Mouse (Mus musculus) gastrocnemius, adult 2 months (tissue): ENCODE measurements around the gene Ints6. TPM values are rescaled to one million over a fixed set of nuclear protein-coding genes. Genes with fewer than 3 reads are reported as not detected.

ENCODE experiments used
- DNase-seq: peaks from one replicate; pipeline ENCODE4 v3.0.0; 2022
- H3K27ac ChIP-seq: fragments of 200-600 bp; 2 replicates; pipeline ENCODE4 v1.8.1; 2022; ENCODE audit warnings: mild to moderate bottlenecking
- H3K4me3 ChIP-seq: fragments of 200-600 bp; 2 replicates; pipeline ENCODE4 v1.8.1; 2022; ENCODE audit warnings: mild to moderate bottlenecking, moderate library complexity
- CTCF ChIP-seq: fragments of 200-600 bp; IDR thresholded peaks from 2 replicates; pipeline ENCODE4 v1.8.1; 2022; ENCODE audit warnings: antibody characterized with exemption, mild to moderate bottlenecking, moderate library complexity
- intact Hi-C: fragments of 180-260 bp; cut with DNase I; formaldehyde crosslinking; loops from one replicate; pipeline ENCODE4 v1.15.1; 2025
- total RNA-seq, 2 experiments: library from RNA; stranded (reverse); gene quantifications; 2 replicates each; pipeline ENCODE4 v1.2.3; 2021

The Ints6 gene
- total RNA-seq, 2 experiments from 2014 or later, result 15.9 to 17.6 TPM

DNA sequence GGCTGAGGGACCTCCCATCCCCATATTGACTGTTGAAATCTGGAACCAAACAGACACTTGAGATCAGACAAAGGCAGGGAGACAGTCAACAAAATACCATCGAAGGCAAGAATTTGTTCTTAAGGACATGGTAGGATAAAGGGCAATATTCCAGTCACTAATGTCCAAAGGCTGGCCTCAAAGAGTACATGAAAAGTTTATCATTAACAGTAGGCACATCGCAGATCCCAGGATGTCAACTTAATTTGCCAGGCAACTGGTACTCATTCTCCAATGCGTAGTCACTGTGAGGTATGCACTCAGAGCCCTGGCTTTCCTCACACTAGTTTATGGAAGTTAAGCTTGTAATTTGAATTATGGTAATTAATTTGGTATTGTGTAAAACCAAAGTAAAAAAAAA, 13.3 kb upstream of the Ints6 start:
- intact Hi-C loops, result no loop called here
- no peak overlapping the region for H3K27ac ChIP-seq
- no peak for TF ChIP-seq CTCF
- DNase-seq, result no peak
- H3K4me3 ChIP-seq, result no peak overlapping the region

DNA sequence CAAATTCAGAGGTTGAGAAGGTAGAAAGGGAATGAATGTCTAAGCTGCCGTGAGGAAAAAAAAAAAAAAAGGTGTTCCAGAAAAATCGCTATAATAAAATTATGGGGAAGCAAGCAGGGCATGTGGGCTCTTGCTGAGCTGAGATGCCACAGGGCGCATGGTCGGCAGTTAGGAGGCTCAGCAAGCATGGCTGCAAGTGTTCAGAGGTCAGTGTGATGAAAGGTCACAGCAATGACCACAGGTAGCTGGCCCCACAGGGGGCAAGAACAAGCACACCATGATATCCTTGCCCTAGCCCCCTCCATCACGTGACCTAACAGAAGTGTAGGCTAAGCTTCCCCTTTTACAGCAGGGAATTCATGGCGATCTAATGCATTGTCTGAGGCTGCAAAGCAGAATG, 12.8 kb upstream of the Ints6 start:
- no peak for TF ChIP-seq CTCF
- intact Hi-C loops, result no loop called here
- no peak for DNase-seq
- H3K27ac ChIP-seq, result no peak overlapping the region
- no peak overlapping the region for H3K4me3 ChIP-seq

DNA sequence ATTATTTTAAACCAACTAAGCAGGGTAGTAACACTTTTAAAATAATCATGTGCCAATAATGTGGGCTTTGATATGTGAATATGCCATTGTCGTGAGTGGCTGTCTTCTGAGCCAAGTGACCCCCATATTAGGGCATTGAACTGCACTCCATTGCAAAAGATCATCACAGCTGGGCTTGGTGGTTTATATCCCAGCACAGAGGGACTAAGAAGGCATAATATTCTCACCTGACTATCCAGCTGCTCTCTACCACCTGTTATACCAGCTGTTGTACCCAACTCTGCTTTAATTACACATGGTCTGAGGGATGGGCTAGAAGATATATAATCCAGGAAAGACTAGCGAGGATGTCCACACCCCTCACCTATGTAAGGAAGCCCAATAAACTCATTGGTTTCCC, 4.4 kb upstream of the Ints6 start:
- no peak for TF ChIP-seq CTCF
- Histone ChIP-seq H3K4me3 (no peak overlapping the region), H3K27ac (no peak overlapping the region)
- intact Hi-C loops, result no loop called here
- no peak for DNase-seq

DNA sequence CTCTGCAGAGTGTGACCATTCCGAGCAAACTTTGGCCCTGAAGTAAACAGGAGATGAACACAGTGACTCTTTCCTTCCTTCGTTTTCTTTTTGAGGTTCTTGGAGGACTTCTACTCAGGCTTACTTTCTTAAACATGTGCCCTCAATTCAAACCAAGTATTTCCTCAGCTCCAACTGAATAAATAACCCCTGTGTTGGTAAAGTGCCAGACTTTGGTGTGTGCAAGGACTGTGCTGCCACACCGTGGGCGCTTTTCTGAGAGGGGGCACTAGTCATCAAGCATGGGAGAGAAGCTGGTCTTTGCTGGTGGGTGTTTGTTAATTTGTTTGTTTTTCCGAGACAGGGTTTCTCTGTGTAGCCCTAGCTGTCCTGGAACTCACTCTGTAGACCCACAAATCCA, 3.4 kb upstream of the Ints6 start:
- no peak for DNase-seq
- intact Hi-C loops, result no loop called here
- no peak overlapping the region for H3K27ac ChIP-seq
- H3K4me3 ChIP-seq, result no peak overlapping the region
- TF ChIP-seq CTCF, result no peak

DNA sequence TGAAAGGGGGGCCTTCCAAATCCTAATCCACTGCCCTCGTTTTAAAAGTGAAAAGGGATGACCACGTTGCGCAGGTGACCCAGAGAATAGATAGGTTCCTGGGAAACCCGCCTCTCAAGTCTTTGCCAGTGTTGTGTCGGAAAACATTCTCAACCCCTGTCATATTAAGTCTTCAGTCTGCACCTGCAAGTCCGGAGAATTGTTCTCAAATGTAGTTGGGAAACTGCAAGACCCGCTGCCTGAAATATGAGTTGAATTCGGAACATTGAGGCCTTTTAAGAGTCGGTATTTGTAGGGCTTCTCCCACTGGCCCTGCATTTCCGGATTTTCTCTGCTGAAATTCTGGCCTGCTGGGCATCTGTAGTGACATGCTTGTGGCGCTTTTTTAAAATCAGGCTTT, 974 bp upstream of the Ints6 start:
- peak overlapping the region; percentile 86 for H3K4me3 ChIP-seq
- H3K27ac ChIP-seq, result peak overlapping the region; percentile 98
- TF ChIP-seq CTCF, result no peak
- intact Hi-C loops, result loop anchor here (1.0 to 2.0 kb wide), 2 partner anchors 75 to 175 kb away; partner anchors contain the start of gene Wdfy2
- DNase-seq, result peak; percentile 32

DNA sequence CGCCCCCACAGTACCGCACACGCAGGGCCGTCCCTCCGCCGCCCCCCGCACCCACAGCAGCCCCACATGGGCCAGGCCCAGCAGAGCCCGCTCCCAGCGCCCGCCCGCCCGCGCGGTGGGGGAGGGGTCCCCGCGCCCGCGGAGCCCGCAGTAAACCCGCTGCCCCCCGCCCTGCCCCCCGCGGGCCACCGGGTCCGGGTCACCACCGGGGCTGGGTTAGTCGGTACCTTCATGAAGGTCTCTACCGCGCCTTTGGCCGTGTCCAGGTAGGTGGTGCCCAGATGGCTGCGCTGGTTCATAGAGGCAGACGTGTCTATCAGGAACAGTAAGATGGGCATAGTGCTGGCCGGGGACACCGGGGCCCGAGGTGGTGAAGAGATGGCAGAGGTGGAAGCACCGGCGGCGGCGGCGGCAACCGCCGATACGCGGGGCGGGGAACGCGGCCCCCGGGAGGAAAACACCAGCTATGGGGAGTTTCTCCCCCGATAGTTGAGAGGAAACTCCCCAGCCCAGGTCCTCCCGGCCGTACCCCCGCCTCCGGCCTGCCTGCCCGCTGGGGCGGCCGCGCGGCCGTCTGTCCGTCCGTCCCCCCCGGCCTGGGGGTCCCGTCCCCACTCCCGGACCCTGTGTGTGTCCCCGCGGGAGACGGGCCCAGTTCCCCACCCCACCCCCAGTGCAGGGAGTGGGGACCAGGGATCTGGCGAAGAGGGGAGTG, 491 bp downstream of the Ints6 start:
- Histone ChIP-seq H3K27ac (peak overlapping the region; percentile 98), H3K4me3 (peak overlapping the region; percentile 98)
- intact Hi-C loops, result loop anchor here (1.0 to 2.0 kb wide), 2 partner anchors 77 to 176 kb away; partner anchors contain the start of gene Wdfy2
- peak; percentile 75 for DNase-seq
- TF ChIP-seq CTCF, result no peak

DNA sequence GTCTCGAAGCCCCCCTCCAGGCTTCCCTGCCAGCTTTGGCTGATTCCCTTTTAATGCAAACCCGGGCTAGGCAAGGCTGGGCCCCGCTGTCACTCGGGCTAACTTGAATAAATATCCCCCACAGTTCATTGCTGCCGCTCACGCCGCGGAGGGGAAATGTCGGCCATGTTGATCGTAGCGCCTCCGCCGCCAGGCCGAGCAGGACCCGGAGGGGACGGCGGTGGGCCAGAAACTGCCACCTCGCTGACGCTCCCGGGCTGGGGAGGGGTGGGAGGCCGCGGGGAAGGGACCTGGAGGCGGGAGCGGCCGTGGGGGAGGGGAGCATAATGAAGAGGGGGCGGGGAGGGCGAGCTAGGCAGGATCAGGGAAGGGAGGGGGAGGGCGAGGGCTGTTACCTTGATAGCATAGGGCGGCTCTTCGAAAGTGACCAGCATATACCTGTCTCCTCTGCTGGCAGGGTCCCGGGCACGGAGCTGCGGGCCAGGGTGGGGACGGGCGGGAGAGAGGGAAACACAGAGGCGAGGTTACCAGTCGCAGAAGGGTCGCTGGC, 1.1 kb downstream of the Ints6 start:
- intact Hi-C loops, result loop anchor here (2.0 kb wide), 1 partner anchor 177 kb away; no protein-coding TSS in a partner anchor
- TF ChIP-seq CTCF, result no peak; the same call in 1 of the 2 replicates
- Histone ChIP-seq H3K4me3 (peak overlapping the region; percentile 98), H3K27ac (peak overlapping the region; percentile 98)
- DNase-seq, result peak; percentile 82

DNA sequence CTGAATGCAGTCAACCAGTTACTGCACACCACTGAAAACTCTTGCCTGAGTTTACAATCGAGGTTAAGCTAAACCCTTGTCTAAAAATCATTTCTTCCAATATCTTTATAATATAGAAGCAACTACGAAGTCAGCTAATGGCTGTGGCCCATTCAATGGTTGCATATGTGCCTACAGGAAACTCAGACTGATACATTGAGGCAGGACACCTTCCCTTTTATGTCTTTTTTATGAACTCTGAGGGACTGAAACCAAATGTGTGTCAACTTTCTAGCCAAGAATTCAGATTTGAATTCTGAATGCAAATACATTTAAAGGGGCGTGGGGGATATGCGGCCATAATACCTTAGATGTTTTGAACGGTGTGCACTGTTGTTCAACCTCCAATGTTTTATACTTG, 2.3 kb downstream of the Ints6 start:
- no peak for TF ChIP-seq CTCF
- DNase-seq, result no peak
- H3K27ac ChIP-seq, result peak overlapping the region; percentile 98; the same call in 1 of the 2 replicates
- peak overlapping the region; percentile 98 for H3K4me3 ChIP-seq
- intact Hi-C loops, result no loop called here

DNA sequence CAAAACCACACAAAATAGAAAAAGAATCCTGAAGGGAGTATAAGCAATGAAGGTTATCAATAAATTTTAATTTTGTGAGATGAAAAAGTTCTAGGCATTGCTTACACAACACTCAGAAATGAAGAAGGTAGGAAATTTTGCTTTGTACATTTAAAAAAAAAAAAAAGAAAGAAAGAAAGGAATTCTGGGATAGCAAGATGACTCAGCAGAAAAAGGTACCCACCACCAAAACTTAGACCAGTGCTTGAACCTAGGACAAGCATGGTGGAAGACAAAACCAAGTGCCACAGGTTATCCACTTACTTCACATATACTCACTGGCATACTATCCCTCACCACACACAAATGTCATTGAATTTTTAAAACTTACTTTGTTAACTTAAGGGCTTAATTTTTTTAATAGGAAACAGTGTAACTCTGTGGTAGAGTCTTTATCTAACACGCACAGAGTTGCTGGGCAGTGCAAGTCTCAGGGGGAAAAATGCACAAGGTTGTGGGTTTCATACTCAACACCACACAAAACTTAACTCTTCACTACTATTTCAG, 5.8 kb downstream of the Ints6 start:
- H3K27ac ChIP-seq, result no peak overlapping the region
- no peak for TF ChIP-seq CTCF
- intact Hi-C loops, result no loop called here
- no peak for DNase-seq
- no peak overlapping the region for H3K4me3 ChIP-seq

DNA sequence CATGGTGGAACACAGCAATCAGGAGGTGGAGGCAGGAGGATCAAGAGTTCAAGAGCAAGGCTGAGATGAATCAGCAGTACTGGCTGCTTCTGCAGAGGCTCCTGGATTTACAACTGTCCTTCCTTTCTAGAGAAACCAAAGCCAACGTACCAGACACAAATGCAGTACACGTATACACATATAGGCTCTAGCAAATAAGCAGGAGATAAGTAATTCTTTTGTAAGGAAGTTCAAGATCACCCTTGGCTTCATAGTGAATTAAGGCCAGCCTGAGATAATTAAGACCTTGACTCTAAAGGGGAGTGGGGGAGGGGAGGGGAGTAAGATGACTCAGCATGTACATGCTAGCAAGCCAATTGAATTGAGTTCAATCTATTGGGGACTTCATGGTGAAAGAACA, 9.5 kb downstream of the Ints6 start:
- no peak for DNase-seq
- H3K4me3 ChIP-seq, result no peak overlapping the region
- TF ChIP-seq CTCF, result no peak
- no peak overlapping the region for H3K27ac ChIP-seq
- intact Hi-C loops, result no loop called here

DNA sequence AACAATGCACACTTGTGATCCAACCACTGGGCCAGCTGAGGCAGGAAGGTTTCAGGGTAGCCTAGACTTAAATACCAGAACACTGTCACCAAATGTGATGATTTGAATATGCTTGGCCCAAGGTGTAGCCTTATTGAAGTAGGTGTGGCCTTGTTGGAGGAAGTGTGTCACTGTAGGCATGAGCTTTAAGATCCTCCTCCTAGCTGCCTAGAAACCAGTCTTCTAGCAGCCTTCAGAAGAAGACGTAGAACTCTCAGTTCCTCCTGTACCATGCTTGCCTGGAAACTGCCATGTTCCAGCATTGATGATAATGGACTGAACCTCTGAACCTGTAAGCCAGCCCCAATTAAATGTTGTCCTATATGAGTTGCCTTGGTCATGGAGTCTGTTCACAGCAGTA, 25.3 kb downstream of the Ints6 start:
- no peak for DNase-seq
- no peak for TF ChIP-seq CTCF
- intact Hi-C loops, result no loop called here
- Histone ChIP-seq H3K27ac (no peak overlapping the region), H3K4me3 (no peak overlapping the region)

DNA sequence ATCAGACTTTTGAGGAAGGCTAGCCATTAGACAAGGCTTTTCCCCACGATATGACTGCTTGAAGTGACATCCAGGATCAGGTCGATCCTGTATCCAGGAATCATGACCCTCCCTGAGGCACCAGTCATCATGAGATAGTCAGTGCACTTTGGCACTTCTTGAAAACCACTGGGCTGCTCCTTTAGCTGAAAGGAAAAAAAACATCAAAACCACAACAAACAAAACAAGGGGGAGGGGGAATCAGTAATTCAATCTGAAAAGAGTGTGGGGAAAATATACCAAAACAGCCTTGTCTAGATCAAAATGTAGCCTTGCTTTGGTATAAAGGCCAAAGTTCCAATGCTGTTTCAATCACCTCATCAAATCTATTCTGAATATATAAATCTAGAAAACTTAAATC, 27.3 kb downstream of the Ints6 start:
- DNase-seq, result no peak
- TF ChIP-seq CTCF, result no peak
- H3K27ac ChIP-seq, result no peak overlapping the region
- no peak overlapping the region for H3K4me3 ChIP-seq
- intact Hi-C loops, result no loop called here

DNA sequence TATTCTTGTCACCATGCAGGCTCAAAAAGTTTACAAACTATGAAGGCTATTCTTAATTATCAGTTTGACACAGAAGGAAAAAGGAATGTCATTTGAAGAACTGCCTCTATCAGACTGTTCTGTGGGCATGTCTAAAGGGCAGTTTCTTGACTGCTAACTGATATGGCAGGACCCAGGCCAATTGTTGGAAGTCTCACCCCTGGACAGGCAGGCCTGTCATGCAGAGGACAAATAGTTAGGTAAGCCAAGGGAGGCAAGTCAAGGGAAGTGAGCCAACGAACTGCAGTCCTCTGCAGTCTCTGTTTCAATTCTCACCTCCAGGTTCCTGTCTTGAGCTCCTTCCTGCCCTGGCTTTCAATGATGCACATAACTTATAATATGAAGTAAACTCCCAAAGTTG, 29.1 kb downstream of the Ints6 start:
- Histone ChIP-seq H3K27ac (no peak overlapping the region), H3K4me3 (no peak overlapping the region)
- peak; percentile 40 for DNase-seq
- intact Hi-C loops, result no loop called here
- TF ChIP-seq CTCF, result no peak

DNA sequence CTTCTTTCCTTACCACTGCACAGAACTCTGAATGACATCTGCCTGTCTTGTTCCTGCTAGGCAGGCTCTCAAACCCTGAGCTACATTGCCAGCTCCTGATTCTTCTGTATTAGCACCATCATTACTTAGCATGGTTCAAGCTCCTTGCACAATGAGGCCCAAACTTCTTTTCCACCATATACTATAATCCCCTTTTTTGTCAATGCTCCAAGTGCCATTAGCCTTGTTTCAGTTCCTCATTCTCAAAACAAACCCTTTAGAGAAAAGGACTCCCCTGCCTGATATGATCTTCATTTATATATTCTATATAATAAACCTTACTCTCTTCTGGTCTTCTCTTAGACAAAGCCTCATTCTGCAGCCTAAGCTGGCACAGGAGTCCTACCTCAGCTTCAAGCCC, 36.4 kb downstream of the Ints6 start:
- intact Hi-C loops, result no loop called here
- Histone ChIP-seq H3K27ac (no peak overlapping the region), H3K4me3 (no peak overlapping the region)
- TF ChIP-seq CTCF, result no peak
- no peak for DNase-seq
